Mouse (Mus musculus) heart, embryonic 16.5 days (tissue): Measurements from ENCODE around the gene Zfp687. TPM values are rescaled to one million over a fixed set of nuclear protein-coding genes. Genes with fewer than 3 reads are reported as not detected.
"Not testable (repeated sequence)": the region's sequence is repeated elsewhere in the genome, so short reads cannot be mapped to it uniquely, and the experiment has no call there.

Experiments
- ATAC-seq: fragments of 200-750 bp; cut with Nextera tagmentation; replicated peaks from 2 replicates; pipeline ENCODE4 v1.8.0; 2017; ENCODE audit warnings: moderate number of reproducible peaks; ENCODE audit not compliant: insufficient read depth, low FRiP score; ENCODE audit errors: extremely low read depth
- H3K27ac ChIP-seq: fragments of 300-500 bp; sonication (generic); 2 replicates; pipeline ENCODE4 v1.5.1; 2014; ENCODE audit warnings: mild to moderate bottlenecking, low read length, control low read depth, moderate library complexity
- H3K27me3 ChIP-seq: fragments of 300-500 bp; sonication (generic); 2 replicates; pipeline ENCODE4 v1.6.1; 2014; ENCODE audit warnings: low read length, mixed read lengths; ENCODE audit not compliant: control insufficient read depth, insufficient read depth
- H3K36me3 ChIP-seq: fragments of 300-500 bp; sonication (generic); 2 replicates; pipeline ENCODE4 v1.6.1; 2014; ENCODE audit not compliant: control insufficient read depth, insufficient read depth
- H3K4me1 ChIP-seq: fragments of 300-500 bp; sonication (generic); 2 replicates; pipeline ENCODE4 v1.6.1; 2014; ENCODE audit warnings: low read length, mixed read lengths; ENCODE audit not compliant: control insufficient read depth, insufficient read depth
- H3K4me2 ChIP-seq: fragments of 300-500 bp; sonication (generic); 2 replicates; pipeline ENCODE4 v1.6.1; 2014; ENCODE audit warnings: low read depth, mild to moderate bottlenecking, control low read depth, low read length
- H3K4me3 ChIP-seq: fragments of 300-500 bp; sonication (generic); 2 replicates; pipeline ENCODE4 v1.5.1; 2014; ENCODE audit warnings: mild to moderate bottlenecking, control low read depth, low read length
- H3K9ac ChIP-seq: fragments of 300-500 bp; sonication (generic); 2 replicates; pipeline ENCODE4 v1.6.1; 2014; ENCODE audit warnings: low read length, control low read depth
- H3K9me3 ChIP-seq: fragments of 300-500 bp; sonication (generic); replicated peaks from 2 replicates; pipeline ENCODE4 v1.6.1; 2016; ENCODE audit warnings: low read length; ENCODE audit not compliant: control insufficient read depth
- WGBS: fragments of 180-500 bp; shearing (Covaris S2); extraction: QIAGEN DNeasy Blood & Tissue Kit; methylation state at CpG from one replicate; pipeline ENCODE4 v1.1.7; 2014; 5-methylcytosine and 5-hydroxymethylcytosine counted together
- polyA plus RNA-seq: library from polyadenylated mRNA; unstranded; fragments of >200 nt; fragmentation: Nextera tagmentation; extraction: Ambion mirVana; gene quantifications from 2 replicates; pipeline ENCODE4 v1.2.1, GENCODE M21; 2015

The Zfp687 gene
- polyA plus RNA-seq, 1 experiment from 2014 or later, result 16.4 TPM

GRCm38 (mm10) chr3:95025202-95025601, 10.0 kb upstream of the Zfp687 start:
- Histone ChIP-seq H3K9me3 (no peaks in the 10 kb centered on the region), H3K27ac (peak overlapping the region; percentile 70), H3K27me3 (no peaks in the 10 kb centered on the region), H3K4me3 (peak overlapping the region; percentile 36), H3K9ac (no peak overlapping the region), H3K36me3 (no peaks in the 10 kb centered on the region), H3K4me1 (peaks cover 16% of the 10 kb centered on the region), H3K4me2 (peak overlapping the region; percentile 60)
- peak; percentile 26; the same call in 1 of the 2 replicates for ATAC-seq
- 33% methylated on average over 5 of the region's 5 CpGs for WGBS

DNA sequence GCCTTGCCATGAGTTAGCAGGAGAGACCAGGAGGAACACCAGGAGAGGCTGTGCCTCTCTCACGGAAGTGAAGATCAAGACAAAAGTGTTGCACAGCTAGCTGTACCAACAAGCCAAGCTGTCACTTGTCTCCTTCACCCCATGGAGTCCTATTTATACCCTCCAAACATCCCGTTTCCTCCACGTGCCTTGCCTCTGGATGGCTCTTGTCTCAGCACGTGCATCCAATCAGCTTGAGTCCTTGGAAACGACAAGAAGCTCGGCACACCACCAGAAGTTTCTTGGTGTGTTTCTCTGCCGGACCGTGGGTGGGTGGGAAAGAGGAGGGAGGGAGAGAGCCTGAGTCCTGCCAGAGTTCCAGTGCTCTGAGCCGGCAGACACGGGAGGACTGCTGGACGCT, 9.3 kb upstream of the Zfp687 start:
- no peaks in the 10 kb centered on the region for H3K9me3 ChIP-seq
- no peaks in the 10 kb centered on the region for H3K27me3 ChIP-seq
- no peaks in the 10 kb centered on the region for H3K36me3 ChIP-seq
- H3K9ac ChIP-seq, result peak overlapping the region; percentile 56
- ATAC-seq, result peak; percentile 76
- WGBS, result 8% methylated on average over 11 of the region's 11 CpGs
- peak overlapping the region; percentile 36 for H3K4me3 ChIP-seq
- H3K4me2 ChIP-seq, result peak overlapping the region; percentile 60
- H3K4me1 ChIP-seq, result peaks cover 16% of the 10 kb centered on the region
- peak overlapping the region; percentile 70 for H3K27ac ChIP-seq

DNA sequence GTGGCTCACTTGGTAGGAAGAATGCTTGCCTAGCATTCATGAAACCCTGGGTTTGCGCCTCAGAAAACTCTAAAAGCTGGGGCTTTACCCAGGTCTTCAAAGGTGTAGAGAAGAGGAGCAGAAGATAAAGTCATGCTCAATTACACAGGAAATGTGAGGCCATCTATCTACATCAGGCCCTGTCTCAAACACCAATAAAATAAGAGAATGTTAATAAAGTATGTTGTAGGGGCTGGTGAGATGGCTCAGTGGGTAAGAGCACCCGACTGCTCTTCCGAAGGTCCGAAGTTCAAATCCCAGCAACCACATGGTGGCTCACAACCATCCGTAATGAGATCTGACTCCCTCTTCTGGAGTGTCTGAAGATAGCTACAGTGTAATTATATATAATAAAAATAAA, 5.7 kb upstream of the Zfp687 start:
- H3K4me3 ChIP-seq, ATAC-seq, H3K9ac ChIP-seq, H3K4me2 ChIP-seq, H3K9me3 ChIP-seq, H3K36me3 ChIP-seq, H3K27ac ChIP-seq, H3K27me3 ChIP-seq: not testable (repeated sequence)
- WGBS, result 90% methylated on average over 5 of the region's 5 CpGs
- H3K4me1 ChIP-seq, result peaks cover 19% of the 10 kb centered on the region

- Histone ChIP-seq H3K9me3 (no peaks in the 10 kb centered on the region), H3K4me2 (no peak overlapping the region), H3K27me3 (no peaks in the 10 kb centered on the region), H3K27ac (no peak overlapping the region), H3K36me3 (no peaks in the 10 kb centered on the region), H3K4me1 (peaks cover 13% of the 10 kb centered on the region), H3K4me3 (no peak overlapping the region), H3K9ac (no peak overlapping the region)
- WGBS, result 71% methylated on average over 2 of the region's 2 CpGs
- no peak for ATAC-seq
Observed at GRCm38 (mm10) chr3:95018741-95019140, 3.5 kb upstream of the Zfp687 start.

DNA sequence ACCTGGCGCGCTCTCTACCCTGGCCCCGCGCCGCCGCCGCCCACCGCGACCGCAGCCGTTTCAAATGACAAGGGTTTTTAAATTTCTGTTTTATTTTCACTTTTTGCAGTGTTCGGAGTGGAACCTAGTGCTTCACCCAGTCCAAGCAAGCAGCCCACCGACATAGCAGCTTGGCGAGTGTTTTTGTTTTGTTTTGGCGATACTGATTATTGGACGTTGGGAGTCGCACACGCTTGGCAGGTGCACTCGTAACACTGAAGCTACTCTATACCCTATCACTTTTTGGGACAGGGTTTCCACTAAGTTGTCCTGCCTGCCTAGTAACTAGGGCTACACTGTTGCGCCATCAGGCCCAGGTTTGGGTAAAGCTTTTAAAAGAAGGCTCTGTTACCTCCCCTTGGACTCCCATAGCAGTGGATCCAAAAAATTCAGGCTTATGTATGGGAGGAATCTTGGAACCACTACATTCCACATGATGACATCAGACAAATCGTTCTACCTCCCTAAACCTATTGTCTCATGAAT, 1.3 kb upstream of the Zfp687 start:
- H3K4me3 ChIP-seq, result peak overlapping the region; percentile 82
- no peaks in the 10 kb centered on the region for H3K9me3 ChIP-seq
- peak overlapping the region; percentile 81 for H3K9ac ChIP-seq
- H3K4me2 ChIP-seq, result peak overlapping the region; percentile 96
- peaks cover 5% of the 10 kb centered on the region for H3K36me3 ChIP-seq
- WGBS, result 3% methylated on average over 21 of the region's 21 CpGs
- ATAC-seq, result no peak
- H3K27me3 ChIP-seq, result no peaks in the 10 kb centered on the region
- H3K4me1 ChIP-seq, result peaks cover 17% of the 10 kb centered on the region
- peak overlapping the region; percentile 98 for H3K27ac ChIP-seq

- Histone ChIP-seq H3K27me3 (no peaks in the 10 kb centered on the region), H3K4me1 (peaks cover 17% of the 10 kb centered on the region), H3K9ac (peak overlapping the region; percentile 81), H3K4me2 (peak overlapping the region; percentile 96), H3K9me3 (no peaks in the 10 kb centered on the region), H3K36me3 (peaks cover 10% of the 10 kb centered on the region), H3K27ac (peak overlapping the region; percentile 98), H3K4me3 (peak overlapping the region; percentile 82)
- peak; percentile 67 for ATAC-seq
- WGBS, result under 1% methylated on average over 40 of the region's 40 CpGs
Observed at GRCm38 (mm10) chr3:95015891-95016531, 763 bp upstream of the Zfp687 start.

DNA sequence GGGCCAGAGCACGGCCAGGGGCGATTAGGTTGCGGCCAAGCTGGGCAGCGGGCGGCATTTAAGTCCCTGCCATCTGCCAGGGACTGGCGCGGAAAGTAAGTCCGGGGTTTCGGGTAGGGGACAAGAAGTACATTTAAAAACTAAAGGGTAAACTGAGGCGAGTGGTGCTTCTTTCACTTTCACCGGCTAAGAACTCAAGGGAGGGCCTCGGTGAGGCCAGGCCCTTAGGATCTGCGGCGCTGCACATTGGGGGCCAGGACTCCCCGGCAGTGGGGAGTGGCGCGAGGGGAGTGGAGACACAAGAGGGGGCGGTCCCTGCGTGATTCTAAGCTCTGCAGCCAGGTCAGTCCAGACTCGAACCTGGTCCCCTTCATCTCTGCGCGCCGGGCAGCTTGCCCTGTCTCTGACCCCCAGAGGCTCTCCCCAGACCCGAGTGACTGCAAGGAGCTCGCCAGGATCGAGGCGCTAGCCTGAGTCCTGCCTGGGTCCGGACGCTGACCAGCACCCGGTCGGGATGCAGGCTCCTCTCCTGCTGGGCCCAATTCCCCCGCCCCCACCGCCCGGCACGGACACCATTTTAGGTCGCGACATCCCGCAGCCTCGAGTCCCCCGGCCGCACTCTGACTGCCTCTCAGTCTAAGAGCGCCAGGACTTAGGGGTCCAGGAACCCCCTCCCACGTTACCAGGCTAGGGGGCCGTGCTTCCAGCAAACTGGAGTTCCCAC, 658 bp downstream of the Zfp687 start:
- H3K9me3 ChIP-seq, result no peaks in the 10 kb centered on the region
- peak overlapping the region; percentile 82 for H3K4me3 ChIP-seq
- under 1% methylated on average over 42 of the region's 44 CpGs for WGBS
- ATAC-seq, result 0 out of 2 replicates have a peak, but pooled peaks have one; percentile 0
- peaks cover 20% of the 10 kb centered on the region for H3K36me3 ChIP-seq
- H3K4me2 ChIP-seq, result peak overlapping the region; percentile 95
- H3K4me1 ChIP-seq, result peaks cover 17% of the 10 kb centered on the region
- H3K27me3 ChIP-seq, result no peaks in the 10 kb centered on the region
- peak overlapping the region; percentile 87 for H3K27ac ChIP-seq
- peak overlapping the region; percentile 85 for H3K9ac ChIP-seq

GRCm38 (mm10) chr3:95013699-95014427, 1.4 kb downstream of the Zfp687 start:
- Histone ChIP-seq H3K9ac (peak overlapping the region; percentile 85), H3K9me3 (no peaks in the 10 kb centered on the region), H3K27me3 (no peaks in the 10 kb centered on the region), H3K4me3 (peak overlapping the region; percentile 82), H3K27ac (peak overlapping the region; percentile 87; the same call in 1 of the 2 replicates), H3K4me2 (peak overlapping the region; percentile 95), H3K4me1 (peaks cover 17% of the 10 kb centered on the region), H3K36me3 (peaks cover 24% of the 10 kb centered on the region)
- 16% methylated on average over 13 of the region's 13 CpGs for WGBS
- ATAC-seq, result no peak
